In genomic region chr17:64558994-64559540, GRCm38 (mm10) we compare ENCODE assay signal across 8 mouse cellular contexts. TPM values are rescaled to one million over a fixed set of nuclear protein-coding genes. Genes with fewer than 3 reads are reported as not detected.
DNase-seq lines count a peak whose midpoint lies in the region; ATAC-seq lines count a peak whose summit lies in the region.

No protein-coding gene starts in this region.

- no peaks in the 10 kb centered on the region for H3K36me3 ChIP-seq in megakaryocyte, embryonic 14.5 days (replicated peaks; ENCODE audit: low read length)
- no peaks in the 10 kb centered on the region for H3K36me3 ChIP-seq in embryonic facial prominence, embryonic 11.5 days (replicated peaks; ENCODE audit: control insufficient read depth, insufficient read depth, low read depth, low read length)

- no peaks in the 10 kb centered on the region for H3K27me3 ChIP-seq in megakaryocyte, embryonic 14.5 days (replicated peaks)
- H3K27me3 ChIP-seq in embryonic facial prominence, embryonic 11.5 days (ENCODE audit: control insufficient read depth, insufficient read depth, low read length): no peaks in the 10 kb centered on the region

- ATAC-seq in megakaryocyte, adult 5-6 weeks (ENCODE audit: poor library complexity, severe bottlenecking): no peak; the same call in 1 of the 2 replicates
- ATAC-seq in embryonic facial prominence, embryonic 11.5 days (replicated peaks; ENCODE audit: insufficient number of reproducible peaks, low FRiP score, low TSS enrichment, low read depth): no peak; the same call in 1 of the 2 replicates

- 6% methylated on average over 4 of the region's 4 CpGs for WGBS in embryonic facial prominence, embryonic 11.5 days

- no peak overlapping the region for H3K27ac ChIP-seq in embryonic facial prominence, embryonic 11.5 days (replicated peaks; ENCODE audit: low read depth, low read length)

- DNase-seq in embryonic facial prominence, embryonic 11.5 days (ENCODE audit: low spot score): peak; percentile 68
- peak; percentile 16 for DNase-seq in kidney, postnatal 14 days
- peak; percentile 20 for DNase-seq in retina, postnatal 1 day
- DNase-seq in left cerebral cortex, postnatal 14 days (ENCODE audit: low spot score in 2 of 2): no peak
- no peak for DNase-seq in cerebellum, postnatal 4 days (ENCODE audit: low spot score in 2 of 2)
- no peak for DNase-seq in layer of hippocampus, postnatal 25 days (ENCODE audit: extremely low spot score in 1 of 2, low spot score in 1 of 2)

- intact Hi-C loops in left cerebral cortex, postnatal 14 days (cut with DNase I): no loop called here

- peaks cover 2% of the 10 kb centered on the region; the same call in 1 of the 2 replicates for H3K4me1 ChIP-seq in megakaryocyte, embryonic 14.5 days
- no peaks in the 10 kb centered on the region for H3K4me1 ChIP-seq in embryonic facial prominence, embryonic 11.5 days (ENCODE audit: control insufficient read depth, insufficient read depth, low read length)

- peaks cover 22% of the 10 kb centered on the region for H3K9me3 ChIP-seq in megakaryocyte, embryonic 14.5 days
- H3K9me3 ChIP-seq in embryonic facial prominence, embryonic 11.5 days (replicated peaks; ENCODE audit: control insufficient read depth, low read length): no peaks in the 10 kb centered on the region

- peak overlapping the region; percentile 72 for H3K4me3 ChIP-seq in megakaryocyte, embryonic 14.5 days (replicated peaks)
- no peak overlapping the region for H3K4me3 ChIP-seq in embryonic facial prominence, embryonic 11.5 days (ENCODE audit: low read depth, low read length)

- no peak overlapping the region for H3K4me2 ChIP-seq in embryonic facial prominence, embryonic 11.5 days (ENCODE audit: low read depth, low read length)

- H3K9ac ChIP-seq in embryonic facial prominence, embryonic 11.5 days (replicated peaks; ENCODE audit: low read length): no peak overlapping the region

RNA-seq across cellular contexts. Expression of gene Man2a1, which starts 41.5 kb away (rescaled TPM):
- polyA plus RNA-seq in megakaryocyte, embryonic 14.5 days (2012; ENCODE audit: insufficient read depth, low replicate concordance): 1.1 and 1.2 TPM in 2 replicates
- 37.3 and 39.2 TPM in 2 replicates for total RNA-seq in megakaryocyte, adult 5-6 weeks (2015)
- 38.3 and 48.0 TPM in 2 replicates for total RNA-seq in megakaryocyte, adult 5-6 weeks (2017)
- polyA plus RNA-seq in embryonic facial prominence, embryonic 11.5 days (2014; fragmentation: Nextera tagmentation; extraction: Ambion mirVana): 3.9 and 4.4 TPM in 2 replicates
- 10 to 100 TPM; 20.0 to 24.4 TPM for total RNA-seq in left cerebral cortex, postnatal 14 days (2021)
- total RNA-seq in layer of hippocampus, postnatal 25 days (2021): 10 to 100 TPM; 13.6 to 15.2 TPM

Comparison
In these comparisons a context has a peak if more than half of its experiments do, and no peak if none do; other contexts are left out.
1. DNase-seq: peak in embryonic facial prominence, embryonic 11.5 days (single experiment), kidney, postnatal 14 days (single experiment) and retina, postnatal 1 day (single experiment); none in left cerebral cortex, postnatal 14 days (0 of 2), cerebellum, postnatal 4 days (0 of 2) and layer of hippocampus, postnatal 25 days (0 of 2).